Mouse (Mus musculus): ENCODE data around the gene Gm49354.
"Not testable (repeated sequence)": the region's sequence is repeated elsewhere in the genome, so short reads cannot be mapped to it uniquely, and the experiment has no call there.

Gene Gm49354

GRCm38 (mm10) chr13:59782145-59782544, at the start of gene Gm49354:
Gene Gm49354 (minus strand): TSS chr13:59782245.
- no peak for DNase-seq

GRCm38 (mm10) chr13:59825966-59826365, 43.9 kb upstream of the Gm49354 start:
- DNase-seq, result no peak

GRCm38 (mm10) chr13:59822507-59823462, 40.7 kb upstream of the Gm49354 start, which contains the start of gene Tut7:
Gene Tut7 (minus strand): TSS chr13:59823147.
- peak; percentile 95 to 96 for DNase-seq

DNA sequence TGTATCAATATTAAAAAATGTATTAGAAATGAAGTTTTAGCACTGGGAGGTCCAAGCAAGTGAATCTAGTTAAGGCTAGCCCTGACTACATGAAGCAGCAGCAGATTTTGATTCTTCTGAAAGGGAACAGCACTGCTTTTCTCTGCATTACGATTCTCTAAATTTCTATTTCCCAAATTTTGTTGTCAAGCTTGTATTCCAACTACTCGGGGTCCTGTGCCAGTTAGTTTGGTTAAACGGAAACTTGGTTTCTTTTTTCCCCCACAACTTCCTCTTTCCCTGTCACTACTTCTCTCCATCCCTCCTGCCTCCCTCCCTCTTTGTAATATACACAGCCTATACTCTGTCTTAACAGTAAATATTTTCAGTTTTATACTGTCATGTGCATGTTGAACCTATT, 38.8 kb upstream of the Gm49354 start:
- DNase-seq, result no peak

DNA sequence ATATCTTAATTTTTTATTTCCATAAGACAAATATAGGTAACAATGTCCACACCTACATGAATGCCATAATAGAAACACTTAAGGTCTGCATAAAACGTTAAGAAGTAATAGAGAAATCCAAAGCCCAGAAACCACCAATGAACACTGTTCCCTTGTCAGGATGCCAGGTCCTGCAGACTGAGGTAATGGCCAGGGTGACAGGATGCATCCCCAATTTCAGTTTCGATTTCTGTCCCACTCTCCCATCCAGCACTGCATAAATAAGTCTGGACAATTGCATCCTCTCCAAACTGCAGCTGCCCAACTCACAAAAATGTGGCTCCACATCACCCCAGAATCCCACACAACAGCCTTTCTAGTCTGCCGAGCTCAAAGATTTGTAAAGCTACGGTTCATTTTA, 38.1 kb upstream of the Gm49354 start:
- DNase-seq, result peak in 1 of 2 experiments; percentile 66

- DNase-seq, result no peak
Observed at GRCm38 (mm10) chr13:59817352-59817751, 35.3 kb upstream of the Gm49354 start.

- no peak for DNase-seq
Observed at GRCm38 (mm10) chr13:59814109-59814591, 32.1 kb upstream of the Gm49354 start.

GRCm38 (mm10) chr13:59811581-59811980, 29.5 kb upstream of the Gm49354 start:
- DNase-seq, result no peak

DNA sequence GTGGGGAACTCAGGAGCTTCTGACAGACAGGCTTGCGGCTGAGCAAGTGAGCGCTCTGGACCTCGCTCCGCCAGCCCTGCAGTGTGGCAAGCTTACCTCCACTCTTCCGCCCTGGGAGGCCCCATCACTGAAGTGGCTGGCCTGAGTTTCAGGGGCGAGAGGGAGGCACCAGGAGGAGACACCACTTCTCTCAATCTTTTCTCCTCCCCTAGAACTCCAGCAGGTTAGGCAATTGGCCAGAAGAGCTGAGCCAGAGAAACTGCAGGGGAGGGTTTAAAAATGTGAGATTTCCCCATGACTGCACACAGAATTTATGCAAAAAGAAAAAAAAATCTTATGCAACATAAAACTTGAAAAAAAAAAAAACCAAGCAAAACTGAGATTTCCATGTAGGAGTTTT, 19.0 kb upstream of the Gm49354 start:
- peak in 1 of 2 experiments; percentile 9 for DNase-seq

DNA sequence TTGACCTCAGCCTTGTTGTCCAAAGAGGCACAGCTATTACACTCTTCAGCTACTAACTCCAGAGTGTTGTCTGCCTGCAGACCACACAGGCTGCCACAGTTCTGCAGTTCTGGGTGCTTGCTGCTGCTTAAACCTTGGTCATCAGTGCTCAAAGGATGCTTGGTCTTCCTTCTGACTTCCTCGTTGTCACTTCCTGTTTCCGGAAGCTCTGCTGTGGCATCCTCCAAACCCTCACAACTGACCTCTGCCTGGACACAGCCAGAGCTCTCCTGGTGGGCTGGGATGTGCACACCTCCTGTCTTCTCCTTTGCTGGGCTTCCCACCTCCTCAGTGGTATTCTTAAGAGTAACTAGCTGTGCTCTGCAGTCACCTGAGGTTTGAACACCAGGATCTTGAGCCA, 18.0 kb upstream of the Gm49354 start:
- DNase-seq, result no peak

DNA sequence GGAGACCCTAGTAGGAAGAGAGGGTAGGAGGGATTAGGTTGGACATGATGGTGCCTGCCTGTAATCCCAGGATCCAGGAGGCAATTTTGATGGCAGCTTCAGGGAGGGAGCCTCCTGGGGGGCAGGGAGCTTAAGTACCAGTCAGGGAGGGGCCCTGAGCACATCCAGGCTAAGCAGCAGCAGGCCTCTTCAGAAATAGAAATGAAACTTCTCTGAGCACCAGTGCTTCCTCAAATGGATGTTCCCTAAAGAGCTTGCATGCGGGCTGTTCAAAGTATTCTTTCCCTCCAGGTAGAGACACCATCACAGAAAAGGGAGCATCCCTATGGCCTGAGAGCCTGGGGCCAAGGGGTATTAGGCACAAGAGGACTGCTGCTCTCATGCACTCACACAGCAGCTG, 16.3 kb upstream of the Gm49354 start:
- DNase-seq, result no peak

DNA sequence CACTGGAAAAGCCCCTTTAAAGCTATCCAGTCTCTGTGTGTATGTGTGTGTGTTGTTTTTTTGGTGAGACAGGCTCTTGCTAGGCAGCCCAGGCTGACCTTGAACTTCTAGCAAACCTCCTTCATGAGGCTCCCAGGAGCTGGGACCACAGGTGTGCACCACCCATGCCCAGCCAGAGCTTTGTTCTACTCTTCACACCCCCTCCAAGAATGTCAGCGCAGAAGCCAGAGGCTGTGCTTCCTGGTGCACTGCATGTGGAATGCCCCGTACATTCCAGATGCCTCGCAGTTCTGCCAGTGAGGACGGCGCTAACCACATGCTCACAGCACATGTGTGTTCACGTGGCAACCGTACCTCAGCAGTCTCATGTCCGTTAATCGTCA, 14.4 kb upstream of the Gm49354 start:
- no peak for DNase-seq

DNA sequence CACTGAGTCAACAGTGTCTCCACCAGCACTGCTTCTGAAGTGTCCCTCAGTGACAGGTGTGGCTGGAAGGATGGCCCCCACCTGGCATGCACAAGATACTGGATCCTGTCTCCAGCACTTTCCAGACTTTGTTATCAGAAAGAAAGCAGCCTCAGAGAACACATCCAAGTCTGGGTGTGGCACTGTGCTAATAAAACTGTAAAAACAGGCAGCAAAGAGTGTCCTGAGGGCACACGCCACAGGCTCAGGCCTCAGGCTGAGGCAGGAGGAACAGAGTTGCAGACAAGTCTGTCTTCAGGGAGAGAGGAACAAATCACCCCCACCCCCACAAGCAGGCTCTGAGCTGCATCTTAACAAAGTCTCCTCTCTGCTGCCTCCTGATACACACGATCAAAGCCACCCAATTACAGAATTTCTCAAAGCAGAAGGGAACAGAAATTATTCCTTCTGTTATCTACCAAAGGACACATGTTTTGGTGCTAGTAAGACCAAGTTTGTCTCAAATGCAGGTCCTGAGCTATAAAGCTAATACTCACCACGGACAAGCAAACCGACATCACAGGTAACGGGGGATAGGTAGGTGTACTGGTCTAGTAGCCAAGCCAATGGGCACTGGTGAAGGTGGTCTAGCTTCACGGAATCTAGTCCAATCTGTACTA, 13.9 kb upstream of the Gm49354 start:
- DNase-seq, result no peak

- no peak for DNase-seq
Observed at GRCm38 (mm10) chr13:59794786-59795185, 12.7 kb upstream of the Gm49354 start.

GRCm38 (mm10) chr13:59779744-59780264, 2.2 kb downstream of the Gm49354 start:
- DNase-seq, result not testable (repeated sequence)

DNA sequence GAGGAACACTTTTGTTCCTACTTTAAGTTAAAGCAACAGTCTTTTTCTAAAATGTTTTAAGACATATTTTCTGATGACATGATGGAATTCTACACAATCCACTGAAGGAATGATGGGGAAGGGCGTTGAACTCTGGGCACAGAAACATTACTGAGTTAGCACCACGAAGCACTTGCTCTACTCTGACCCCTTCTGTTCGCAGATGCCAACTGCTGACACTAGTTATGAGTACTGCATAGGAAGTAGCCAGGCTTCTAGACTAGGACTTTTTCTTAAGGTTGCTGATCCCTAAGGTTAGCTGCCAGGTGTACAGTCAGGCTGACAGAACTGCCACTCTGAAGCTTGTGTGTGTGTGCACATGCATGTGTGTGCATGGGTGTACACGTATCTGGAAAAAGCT, 2.8 kb downstream of the Gm49354 start:
- no peak for DNase-seq

- DNase-seq, result peak; percentile 19 to 52
Observed at GRCm38 (mm10) chr13:59775168-59775567, 6.9 kb downstream of the Gm49354 start.

DNA sequence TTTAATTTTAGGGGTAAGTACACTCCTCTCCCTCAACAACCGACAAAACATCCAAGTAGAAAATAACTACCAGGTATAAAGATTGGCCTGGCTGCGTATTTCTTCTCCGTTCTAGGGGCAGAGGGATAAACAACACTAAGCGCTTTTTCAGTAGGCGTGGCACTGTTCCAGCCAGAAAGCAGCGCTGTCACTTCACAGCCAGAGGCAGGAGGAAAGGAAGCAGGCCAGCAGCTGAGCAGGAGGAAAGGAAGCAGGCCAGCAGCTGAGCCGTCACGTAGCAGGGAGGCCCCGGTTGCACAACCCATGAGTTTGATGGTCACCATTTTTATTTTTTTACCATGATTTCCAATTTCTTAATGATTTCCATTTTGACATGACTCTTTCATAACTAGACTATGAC, 10.8 kb downstream of the Gm49354 start:
- DNase-seq, result peak; percentile 77 to 82

DNA sequence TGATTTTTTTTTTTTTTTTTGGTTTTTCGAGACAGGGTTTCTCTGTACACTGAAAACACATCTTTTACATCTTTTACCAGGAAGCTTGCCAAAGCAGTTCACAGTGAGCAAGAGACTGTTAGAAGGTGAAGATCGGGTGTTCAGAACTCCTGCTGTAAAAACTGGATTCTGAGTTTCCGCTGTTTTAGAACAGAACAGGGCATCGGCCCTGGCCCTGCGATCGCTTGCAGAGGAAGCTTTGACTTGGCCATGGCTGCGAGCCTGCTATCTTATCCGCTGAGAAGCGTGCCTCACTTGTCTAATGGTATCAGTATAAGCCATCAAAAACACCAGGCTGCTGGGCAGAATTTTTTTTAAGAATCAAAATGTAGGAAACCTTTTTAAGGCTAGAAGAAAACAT, 11.2 kb downstream of the Gm49354 start:
- DNase-seq, result peak in 1 of 2 experiments; percentile 10

DNA sequence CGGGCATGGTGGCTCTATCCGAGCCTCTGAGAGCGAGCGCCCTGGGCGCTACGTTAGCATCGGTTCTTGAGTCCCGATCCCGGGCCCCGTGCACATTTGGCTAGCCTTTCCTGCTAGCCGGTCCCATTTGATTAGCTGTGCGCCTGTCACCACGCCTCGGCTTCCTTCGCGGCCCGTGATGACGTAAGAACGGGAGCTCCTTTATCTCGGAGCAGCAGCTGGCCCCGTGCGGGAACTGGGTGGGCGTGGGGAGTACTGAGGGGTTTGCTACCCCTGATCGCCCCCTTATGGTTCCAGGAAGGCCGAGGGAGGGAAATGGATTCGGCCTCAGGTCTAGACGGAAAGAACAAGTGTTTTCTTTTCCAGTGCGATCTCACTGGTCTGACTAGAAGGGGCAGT, 11.9 kb downstream of the Gm49354 start:
- DNase-seq, result peak; percentile 85 to 89

- DNase-seq, result peak; percentile 99
Observed at GRCm38 (mm10) chr13:59769296-59770163, 12.5 kb downstream of the Gm49354 start, which contains the start of gene Isca1. Gene Isca1 (minus strand): TSS chr13:59769810.

DNA sequence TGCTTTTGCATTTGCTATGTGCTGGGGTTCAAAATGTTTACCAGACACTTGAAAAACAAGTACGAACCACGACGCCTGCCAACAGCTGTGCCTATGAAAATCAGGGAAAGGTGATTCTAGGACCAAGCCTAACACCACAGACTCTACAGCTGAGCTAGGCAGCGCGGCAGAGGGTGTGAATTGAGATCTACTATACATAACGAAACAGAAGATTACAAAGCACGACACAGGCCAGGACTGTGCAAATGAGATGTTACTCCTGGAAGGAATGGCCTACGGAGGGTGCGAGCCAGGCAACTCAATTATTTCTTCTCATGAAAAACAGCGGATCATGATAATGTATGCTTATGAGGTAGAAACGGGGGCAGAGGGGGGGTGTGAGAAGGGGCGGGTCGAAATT, 13.5 kb downstream of the Gm49354 start:
- DNase-seq, result peak; percentile 29 to 32
